Mouse (Mus musculus) spleen, adult 18-20 months (tissue): ENCODE results near the gene Arhgef19.

Experiments
- DNase-seq, 2 experiments: peaks; one replicate each; pipeline ENCODE4 v3.0.0; 2022; ENCODE audit warnings: mixed read lengths in 2 of 2

The Arhgef19 gene

DNA sequence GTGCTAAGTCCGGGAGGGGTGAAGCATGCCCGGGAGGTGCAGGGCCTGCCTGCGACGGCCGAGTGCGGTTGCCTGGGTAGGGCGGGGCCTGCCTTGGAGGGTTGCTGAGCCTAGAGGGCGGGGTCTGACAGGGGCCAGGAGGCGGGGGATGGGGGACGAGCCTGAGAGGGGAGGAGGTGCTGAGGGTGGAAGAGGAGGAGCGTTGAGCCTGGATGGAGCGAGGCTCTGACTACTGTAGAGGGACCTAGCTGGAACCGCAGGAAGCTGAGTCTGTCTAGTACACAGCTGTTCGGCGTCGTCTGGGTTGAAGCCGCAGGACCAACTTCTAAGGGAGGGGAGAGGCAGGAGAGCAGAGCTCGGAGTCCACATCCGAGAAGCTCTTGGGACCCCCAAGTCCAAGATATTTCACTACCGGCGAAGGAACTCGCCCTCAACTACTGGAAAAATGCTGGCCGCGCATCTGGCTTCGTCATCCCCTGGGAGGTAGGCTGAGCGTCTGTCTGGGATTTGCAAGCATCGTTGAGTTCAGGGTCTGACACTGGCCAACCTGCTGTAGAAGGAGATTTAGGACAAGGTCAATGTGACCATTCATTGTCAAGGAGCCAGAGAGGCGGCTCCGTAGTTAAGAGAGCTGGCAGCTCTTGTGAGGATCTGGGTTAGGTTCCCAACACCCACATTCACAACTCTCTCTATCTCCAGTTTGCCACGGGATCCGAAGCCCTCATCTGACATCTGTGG is at the start of gene Arhgef19:
Arhgef19 (plus strand) TSS at position 112 of the 738 bp plus-strand sequence.
- peak; percentile 74 to 75 for DNase-seq

DNA sequence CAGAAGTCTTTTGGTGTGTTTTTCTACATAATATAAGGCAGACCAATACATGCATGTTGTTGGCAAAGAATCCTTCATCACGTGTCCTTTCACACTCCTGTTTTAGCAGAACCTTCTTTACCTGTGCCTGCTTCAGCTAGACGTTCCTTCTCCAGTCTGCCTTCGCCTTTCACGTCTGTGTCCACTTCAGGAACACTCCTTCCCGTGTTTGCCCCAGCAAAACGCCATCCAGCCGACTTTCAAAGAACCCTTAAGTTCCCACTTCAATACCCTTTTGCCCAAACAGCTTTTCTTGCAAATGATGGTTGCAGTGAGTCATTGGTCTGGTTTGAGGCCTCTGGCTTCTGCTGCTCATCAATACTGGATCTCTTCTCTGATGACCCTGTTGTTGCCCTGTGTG is 48.0 kb upstream of the Arhgef19 start:
- DNase-seq, result no peak

DNA sequence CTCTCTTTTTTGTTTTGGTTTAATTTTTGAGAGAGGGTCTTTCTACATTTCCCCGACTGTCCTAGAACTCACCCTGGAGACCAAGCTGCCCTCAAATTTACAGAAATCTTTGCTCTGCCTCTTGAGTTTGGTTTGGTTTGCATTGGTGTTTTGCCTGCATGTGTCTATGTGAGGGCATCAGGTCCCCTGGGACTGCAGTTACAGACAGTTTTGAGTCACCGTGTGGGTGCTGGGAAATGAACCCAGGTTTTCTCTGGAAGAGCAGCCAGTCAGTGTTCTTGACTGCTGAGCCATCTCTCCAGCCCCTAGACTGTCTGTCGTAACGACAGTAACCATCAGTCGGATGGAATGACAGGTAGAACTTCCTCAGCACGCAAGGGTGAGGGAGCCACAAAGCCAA is 44.7 kb upstream of the Arhgef19 start:
- no peak for DNase-seq

DNA sequence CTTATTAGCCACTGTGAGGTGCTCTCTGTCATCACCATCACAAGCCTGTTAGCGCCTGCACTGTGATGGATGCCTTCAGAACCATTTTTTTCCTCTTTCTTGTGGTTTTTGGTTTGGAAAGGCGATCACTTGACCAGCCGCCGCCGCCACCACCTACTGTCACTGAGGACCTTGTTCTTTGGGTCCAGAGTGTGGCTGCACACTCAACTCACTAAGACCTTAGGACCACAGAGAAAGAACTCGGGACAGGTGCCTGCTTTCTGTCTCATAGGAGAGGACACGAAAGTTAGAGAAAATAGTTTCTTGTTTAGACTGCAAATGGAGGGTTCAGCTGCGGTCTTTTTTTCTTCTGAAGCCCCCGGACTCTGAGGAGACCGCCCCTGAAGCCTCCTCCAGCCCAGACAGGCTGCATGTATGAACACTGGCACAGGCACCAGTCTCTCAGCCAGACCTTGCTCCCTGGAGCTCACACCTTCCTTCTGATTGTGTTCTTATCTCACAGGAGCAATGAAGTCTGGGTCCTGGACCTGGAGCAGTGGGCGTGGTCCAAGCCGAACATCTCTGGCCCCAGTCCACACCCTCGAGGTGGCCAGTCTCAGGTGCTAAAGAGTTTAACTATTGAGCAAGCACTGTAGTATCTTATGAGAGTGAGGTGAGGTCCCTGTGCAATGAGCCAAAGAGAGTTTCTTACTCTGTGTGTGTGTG is 42.2 kb upstream of the Arhgef19 start:
- DNase-seq, result no peak

DNA sequence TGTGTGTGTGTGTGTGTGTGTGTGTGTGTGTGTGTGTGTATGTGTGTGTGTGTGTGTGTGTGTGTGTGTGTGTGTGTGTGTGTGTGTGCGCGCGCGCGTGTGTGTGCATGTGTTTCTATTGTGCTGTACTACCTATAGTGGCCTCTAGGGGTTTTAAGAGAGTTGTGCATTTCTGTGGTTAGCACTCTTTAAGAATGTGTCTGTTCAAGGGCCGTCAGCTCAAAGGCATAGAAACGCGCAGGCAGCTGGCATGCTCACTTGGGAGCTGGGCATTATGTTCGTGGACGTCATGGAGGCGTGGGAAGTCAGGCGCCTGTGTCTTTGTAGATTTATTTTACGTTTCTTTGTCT is 41.6 kb upstream of the Arhgef19 start:
- DNase-seq, result no peak

DNA sequence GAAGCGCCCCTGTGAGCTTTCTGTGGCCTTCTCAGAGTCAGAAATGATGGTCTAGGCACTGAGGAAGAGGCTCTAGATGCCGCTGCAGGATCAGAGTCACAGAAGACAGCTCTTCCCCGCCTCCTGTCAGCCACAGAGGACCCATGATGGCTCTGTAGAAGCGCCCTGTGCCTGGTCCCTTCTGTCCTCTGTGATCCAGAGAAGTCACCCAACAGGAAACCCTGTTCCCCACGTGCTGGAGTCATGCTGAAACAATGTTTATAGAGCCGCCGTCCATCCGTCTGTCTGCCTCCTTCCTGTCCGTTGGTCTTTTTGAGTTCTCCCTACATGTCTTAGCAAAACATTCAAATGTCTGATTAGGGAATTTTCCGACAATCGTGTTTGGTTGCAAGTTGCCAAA is 38.4 kb upstream of the Arhgef19 start:
- no peak for DNase-seq

DNA sequence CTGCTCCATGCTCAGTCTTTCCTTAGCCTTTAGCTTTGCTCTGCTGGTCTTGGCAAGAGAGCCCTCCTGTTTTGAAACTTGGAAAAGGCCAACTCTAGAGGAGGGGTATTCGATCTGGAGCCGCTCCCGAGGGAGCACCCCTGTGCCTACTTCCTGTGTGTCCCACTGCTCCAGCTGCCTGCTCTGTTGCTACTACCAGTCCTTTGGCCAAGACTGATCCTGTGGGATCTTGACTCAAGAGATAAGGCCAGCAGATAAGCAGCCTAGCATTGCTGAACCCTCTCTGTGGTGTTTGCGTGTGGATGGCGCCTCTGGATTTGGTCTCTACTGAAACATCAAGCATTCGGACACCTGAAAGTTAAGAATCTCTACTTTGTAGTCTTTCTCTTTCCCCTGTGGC is 37.1 kb upstream of the Arhgef19 start:
- no peak for DNase-seq

DNA sequence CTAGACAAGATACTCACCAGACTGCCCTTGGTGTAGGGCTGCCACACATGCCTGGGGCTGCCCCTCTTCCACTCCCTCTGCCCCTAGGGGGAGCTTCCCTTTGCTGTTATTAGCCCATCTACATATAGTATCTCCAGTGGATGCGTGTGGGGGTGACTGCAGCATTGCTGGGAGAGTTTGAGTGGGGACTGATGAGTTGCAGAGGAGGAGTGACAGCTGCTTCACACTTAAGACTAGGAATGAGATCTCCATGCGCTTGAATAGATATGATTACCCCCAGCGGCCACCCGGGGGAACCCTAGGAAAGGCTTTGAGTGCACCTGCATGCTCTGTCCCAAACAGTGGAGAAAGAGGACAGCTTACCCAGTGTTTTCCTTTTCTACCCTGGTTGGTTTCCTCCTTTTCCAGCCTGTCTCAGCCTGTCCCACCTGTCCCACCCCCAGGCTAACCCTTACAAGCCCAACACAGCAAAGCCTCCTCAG is 34.7 kb upstream of the Arhgef19 start:
- DNase-seq, result peak in 1 of 2 experiments; percentile 13

DNA sequence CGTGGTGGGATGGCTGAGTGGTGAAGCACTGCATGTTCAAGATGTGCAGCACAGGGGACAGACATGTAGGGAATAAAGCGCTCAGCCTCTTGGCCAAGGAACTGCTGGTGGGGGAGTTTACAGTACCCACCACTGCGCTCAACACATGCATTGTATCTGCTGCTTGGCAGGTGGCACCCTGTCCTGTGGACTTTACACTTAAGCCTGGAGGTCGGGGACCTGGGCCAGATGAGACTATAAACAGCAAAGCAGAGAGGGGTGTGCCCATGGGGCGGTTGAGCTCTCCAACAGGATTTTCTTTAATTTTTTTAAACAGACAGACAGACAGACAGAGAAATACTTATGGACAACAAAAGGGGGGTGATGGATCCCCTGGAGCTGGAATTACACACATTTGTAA is 32.2 kb upstream of the Arhgef19 start:
- DNase-seq, result no peak

DNA sequence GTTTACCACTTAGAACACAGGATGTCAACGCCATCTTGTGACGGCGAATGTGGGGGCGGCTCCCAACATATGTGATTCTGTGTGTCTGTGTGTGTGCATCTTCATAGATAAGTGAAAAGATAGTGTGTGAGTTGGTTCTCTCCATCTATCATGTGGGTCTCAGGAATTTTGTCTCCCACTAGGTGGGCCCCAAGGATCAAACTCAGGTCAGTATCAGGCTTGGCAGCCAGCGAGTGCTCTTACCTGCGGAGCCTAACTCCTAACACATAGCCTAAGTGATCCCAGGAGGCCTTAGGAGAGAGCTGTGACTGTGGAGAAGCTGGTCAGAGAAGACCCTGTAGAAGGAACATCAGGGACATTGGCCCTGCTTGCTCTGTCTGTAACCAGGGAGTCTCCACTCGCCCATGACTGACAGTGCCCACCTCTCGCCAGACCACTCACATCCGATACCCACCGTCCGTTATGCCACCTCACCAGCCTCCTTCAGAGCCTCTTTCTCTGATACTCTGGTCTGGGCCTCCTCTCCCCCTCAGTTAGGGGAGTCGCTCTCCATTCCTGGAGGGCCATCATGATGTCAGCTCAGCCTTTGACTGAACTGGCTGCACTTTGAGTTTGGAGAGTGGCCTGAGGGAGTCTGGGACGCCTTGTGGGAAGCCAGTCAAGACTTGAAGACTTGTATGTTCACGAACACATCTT is 28.6 kb upstream of the Arhgef19 start:
- no peak for DNase-seq

DNA sequence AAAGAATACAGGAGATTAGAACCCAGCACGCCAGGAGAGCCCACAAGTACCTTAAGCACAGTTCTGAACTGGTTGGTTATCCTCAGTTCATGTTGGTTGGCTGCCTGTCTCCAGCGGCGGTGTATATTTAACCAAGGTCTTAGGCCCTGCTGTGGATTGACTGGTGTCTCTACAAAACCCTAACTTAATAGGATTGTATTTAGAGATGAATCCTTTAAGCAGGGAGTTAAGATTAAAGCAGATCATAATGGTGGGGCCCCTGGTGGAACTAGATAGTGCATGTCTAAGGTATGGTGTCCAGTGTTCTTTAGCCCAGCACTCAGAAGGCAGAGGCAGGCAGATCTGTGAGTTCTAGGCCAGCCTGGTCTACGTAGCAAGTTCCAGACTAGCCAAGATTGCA is 27.7 kb upstream of the Arhgef19 start:
- no peak for DNase-seq

DNA sequence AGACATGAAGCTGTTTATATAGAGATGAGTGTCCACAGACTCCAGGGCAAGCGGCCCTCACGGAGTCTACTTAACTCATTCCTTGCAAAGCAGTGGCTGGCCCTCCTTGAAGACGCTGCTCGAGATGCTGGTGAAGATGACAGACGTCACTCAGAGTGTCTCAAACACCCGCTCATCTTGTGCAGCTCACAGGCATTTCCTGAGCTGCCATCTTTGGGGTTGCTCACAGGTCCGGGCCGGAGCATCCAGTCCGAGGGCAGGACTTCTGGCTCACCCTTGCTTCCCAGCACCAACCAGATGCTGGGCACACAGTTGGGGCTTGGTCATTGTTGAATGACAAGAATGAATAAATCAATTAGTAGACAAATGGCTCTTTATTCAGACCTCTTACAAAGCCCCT is 26.4 kb upstream of the Arhgef19 start:
- DNase-seq, result no peak

DNA sequence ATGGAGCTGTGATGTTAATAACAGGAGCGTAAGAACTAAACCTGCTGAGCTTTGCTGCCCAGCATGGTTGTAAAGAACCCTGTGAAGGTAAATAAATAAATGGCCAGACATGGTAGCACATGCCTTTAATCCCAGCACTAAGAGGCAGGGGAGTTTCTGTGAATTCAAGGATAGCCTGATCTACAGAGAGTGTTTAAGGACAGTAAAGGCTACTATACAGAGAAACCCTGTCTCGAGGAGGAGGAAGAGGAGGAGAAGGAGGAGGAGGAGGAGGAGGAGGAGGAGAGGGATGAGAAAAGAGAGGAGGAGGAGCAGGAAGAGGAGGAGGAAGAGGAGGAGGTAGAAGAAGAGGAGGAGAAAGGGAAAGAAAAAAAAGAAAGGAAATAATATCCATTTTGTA is 26.0 kb upstream of the Arhgef19 start:
- no peak for DNase-seq

DNA sequence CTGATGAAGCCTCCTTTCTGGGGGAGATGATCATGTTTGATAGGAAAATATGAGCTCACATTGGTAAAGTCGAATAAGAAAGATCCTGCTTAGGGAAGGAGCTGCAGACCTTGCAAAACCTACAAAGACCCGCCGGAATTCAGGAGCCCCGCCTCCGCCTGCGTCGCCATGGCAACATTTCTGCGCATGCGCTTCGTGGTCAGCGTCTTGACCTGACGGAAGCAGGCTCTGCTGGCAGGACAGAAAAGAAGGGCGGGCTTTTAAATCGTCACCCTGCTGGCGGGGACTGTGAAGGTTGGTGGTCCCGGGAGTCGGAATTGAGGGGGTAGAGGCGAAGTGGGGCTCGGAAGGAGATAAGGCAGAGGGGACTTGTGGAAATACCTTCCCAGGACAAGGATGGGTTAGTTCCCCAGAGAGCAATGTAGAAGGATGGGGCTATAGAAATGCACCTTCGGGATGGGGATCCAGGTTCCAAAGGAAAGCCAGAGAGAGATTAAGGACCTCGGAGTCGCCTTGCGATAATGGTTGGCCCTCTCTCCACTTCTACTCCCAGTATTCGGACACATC is 25.4 kb upstream of the Arhgef19 start, which contains the start of gene Rsg1:
Rsg1 (plus strand) TSS at position 187 of the 567 bp plus-strand sequence.
- DNase-seq, result peak; percentile 93 to 96

DNA sequence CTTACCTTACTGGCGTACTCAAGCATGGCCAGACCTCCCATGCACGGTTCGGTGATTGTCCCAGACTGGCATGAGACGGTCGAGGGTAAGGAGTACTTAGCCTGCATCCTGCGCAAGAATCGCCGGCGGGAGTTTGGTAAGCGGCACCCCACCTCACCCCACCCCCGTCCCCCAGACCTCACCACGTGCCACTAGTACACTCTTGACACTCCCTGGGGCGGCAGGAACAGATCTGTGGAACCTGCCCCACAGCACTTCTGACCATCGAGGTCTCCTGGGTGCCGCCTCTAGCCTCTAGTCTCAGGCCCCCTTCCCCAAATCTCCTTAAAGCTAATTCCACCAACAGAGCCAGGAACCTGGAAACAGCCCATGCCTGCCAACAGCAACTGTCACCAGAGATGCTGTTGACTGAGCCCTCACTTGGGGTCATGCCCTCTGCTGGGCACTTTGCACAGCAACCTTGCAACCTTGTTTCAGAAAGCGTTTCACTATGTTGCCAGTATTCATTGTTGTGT is 24.9 kb upstream of the Arhgef19 start:
- DNase-seq, result peak; percentile 39 to 60

DNA sequence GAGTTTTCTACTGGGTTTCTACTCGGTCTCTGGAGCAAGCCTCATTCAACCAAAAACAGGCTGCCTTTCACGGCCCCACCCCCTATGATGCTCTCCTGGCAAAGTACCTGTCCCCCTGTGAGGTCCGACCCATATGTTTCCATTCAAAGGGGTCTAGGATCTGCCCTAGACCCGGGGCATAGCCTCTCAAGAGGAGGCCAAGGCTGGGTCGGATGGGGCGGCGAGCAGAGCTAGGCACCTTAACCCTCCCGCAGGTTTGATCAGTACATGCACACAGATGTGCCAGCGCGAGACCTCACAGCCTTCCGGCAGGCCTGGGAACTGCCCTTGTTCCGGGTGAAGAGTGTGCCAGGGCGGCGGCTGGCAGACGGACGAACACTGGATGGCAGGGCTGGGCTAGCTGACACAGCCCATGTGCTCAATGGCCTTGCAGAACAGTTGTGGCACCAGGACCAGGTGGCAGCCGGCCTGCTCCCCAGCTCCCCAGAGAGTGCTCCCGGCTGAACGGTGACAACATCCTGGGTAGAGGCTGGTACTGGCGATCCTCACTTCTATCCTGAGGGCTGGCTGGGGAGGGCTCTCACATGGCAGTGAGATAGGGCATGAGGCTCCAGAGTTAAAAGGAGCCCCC is 19.6 kb upstream of the Arhgef19 start:
- DNase-seq, result no peak

DNA sequence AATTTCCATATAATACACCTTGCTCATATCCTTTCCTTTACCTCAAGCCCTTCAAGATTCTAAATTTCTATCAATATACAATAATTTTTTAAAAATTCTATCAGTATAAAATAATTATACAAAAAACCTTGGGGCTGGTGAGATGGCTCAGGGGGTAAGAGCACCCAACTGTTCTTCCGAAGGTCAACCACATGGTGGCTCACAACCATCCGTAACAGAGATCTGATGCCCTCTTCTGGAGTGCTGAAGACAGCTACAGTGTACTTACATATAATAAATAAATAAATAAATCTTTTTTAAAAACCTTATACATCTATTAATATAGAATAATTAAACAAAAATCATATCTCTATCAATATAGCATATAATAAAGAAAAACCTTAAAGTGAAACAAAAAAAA is 17.5 kb upstream of the Arhgef19 start:
- no peak for DNase-seq

DNA sequence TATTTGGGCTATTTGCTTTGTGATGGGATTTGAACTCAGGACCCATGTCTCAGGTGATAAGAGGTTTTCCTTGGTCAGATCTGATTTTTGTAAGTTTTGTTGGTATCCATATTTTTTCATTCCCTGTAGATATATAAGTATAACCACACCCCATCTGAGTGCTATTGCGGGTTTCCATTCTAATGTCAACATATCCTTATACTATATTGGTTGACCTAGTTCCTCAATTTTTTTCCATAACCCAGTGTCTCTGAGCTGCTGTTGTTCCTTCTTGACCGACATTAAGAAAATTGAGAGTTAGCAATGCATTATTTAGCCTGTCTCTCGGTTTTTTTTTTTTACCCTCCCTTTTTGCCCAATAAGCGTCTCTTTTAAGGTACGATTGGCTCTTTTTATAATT is 16.5 kb upstream of the Arhgef19 start:
- no peak for DNase-seq

DNA sequence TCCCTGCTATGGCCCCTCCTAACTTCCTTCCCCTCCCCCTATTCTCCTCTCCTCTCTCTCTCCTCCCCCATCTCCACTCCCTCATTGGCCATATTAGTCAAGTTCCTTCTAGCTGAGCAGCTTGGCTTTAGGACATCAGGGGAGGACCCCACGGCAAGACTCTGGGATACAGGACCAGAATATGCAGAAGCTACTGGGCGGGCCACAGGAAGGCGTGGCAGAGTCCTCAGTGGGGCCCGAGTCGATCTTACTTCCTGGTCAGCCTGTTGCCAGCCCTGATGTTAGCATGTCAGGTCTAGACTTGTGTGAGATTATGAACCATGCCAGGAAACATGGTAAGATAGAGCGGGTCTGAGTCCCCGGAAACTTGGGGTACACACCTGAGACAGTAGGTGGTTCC is 10.6 kb upstream of the Arhgef19 start:
- DNase-seq, result no peak

DNA sequence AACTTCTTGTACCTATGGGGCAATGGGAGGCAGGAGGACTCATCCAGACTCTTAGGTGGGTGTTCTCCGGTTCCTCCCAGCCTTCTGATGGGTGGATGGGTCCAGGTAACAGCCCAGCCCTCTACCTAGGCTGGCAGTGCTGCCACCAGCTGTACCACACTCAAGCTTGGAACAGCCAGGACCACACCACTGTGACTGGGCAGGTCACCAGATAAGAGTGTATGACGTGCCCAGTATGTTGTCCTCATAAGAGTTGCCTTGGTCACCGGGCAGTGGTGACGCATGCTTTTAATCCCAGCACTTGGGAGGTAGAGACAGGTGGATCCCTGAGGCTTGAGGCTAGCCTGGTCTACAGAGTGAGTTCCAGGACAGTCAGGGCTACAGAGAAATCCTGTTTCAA is 6.1 kb upstream of the Arhgef19 start:
- no peak for DNase-seq

DNA sequence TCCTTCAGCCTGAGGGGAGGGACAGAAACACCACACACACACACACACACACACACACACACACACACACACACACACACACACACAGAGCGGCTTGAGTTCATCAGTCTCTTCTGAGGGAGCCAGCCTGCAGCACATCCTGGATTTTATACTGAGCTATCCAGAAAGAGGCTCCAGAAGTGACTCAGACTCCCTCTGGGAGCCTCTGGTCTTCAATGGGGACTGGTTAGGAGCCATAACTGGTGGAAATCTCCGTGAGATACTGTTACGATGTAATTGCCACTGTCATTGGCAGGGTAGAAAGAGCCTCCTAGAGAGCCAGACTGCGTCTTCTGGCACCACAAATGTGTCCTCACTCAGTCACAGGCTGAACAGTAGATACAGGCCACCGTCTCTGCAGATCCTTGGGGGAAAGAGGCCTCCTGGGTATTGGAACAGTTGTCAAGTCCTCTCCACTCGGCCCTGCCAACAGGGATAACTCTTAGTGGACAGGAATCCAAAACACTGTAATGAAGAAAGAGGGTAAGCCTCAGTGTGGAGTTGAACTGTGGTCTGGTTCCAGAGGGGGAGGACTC is 3.7 kb upstream of the Arhgef19 start:
- no peak for DNase-seq

DNA sequence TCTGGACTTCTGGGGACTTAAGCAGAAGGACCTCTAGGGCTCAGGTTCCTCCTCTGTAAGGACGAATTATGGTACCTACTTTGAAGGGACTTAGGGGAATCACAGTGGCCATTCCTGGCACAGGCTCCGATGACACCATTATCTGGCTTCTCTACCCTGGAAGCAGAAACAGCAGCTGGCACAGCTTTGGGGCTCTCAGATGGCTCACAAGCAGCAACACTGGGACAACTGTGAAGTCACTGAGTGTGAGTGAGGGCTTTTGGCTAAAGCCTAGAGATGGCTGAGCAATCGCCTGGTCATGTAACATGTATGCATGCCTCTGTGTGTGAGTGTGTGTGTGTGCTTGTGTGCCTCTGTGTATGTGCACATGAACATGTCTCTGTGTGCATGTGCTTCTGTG is 2.4 kb upstream of the Arhgef19 start:
- no peak for DNase-seq
